Mouse (Mus musculus): Measurements from ENCODE around the gene Cmtr2. TPM values are rescaled to one million over a fixed set of nuclear protein-coding genes. Genes with fewer than 3 reads are reported as not detected.

The Cmtr2 gene
- 2.4 and 6.6 TPM in 2 replicates for polyA plus RNA-seq (2012; rRNA removed; ENCODE audit: low replicate concordance)

GRCm38 (mm10) chr8:110215365-110215764 lies at the start of gene Cmtr2:
Gene Cmtr2, plus strand, starts transcription at chr8:110215665.

GRCm38 (mm10) chr8:110168046-110168445 lies 47.4 kb upstream of the Cmtr2 start, which contains the start of gene Calb2:
Gene Calb2, minus strand, starts transcription at chr8:110168210.

GRCm38 (mm10) chr8:110266741-110267140 lies 51.3 kb downstream of the Cmtr2 start, which contains the start of gene Hydin:
Gene Hydin, plus strand, starts transcription at chr8:110266977.

Other genes starting within 250 kb of the Cmtr2 start
- 0.07 and 0.33 TPM in 2 replicates for gene Tat, start 225.2 kb upstream of the Cmtr2 start, polyA plus RNA-seq (2012; rRNA removed; ENCODE audit: low replicate concordance)
- 0.60 and 6.4 TPM in 2 replicates for gene Chst4, start 175.9 kb upstream of the Cmtr2 start, polyA plus RNA-seq (2012; rRNA removed; ENCODE audit: low replicate concordance)
- gene Zfp612, start 135.9 kb upstream of the Cmtr2 start, polyA plus RNA-seq (2012; rRNA removed; ENCODE audit: low replicate concordance): 0.86 and 2.3 TPM in 2 replicates
- not detected in 2 replicates for gene Gm21964, start 114.5 kb upstream of the Cmtr2 start, polyA plus RNA-seq (2012; rRNA removed; ENCODE audit: low replicate concordance)
- not detected in 2 replicates for gene Gm17720, start 112.9 kb upstream of the Cmtr2 start, polyA plus RNA-seq (2012; rRNA removed; ENCODE audit: low replicate concordance)
- not detected in 2 replicates for gene Calb2, start 47.5 kb upstream of the Cmtr2 start, polyA plus RNA-seq (2012; rRNA removed; ENCODE audit: low replicate concordance)
- gene Hydin, start 51.3 kb downstream of the Cmtr2 start, polyA plus RNA-seq (2012; rRNA removed; ENCODE audit: low replicate concordance): 0.30 and 0.63 TPM in 2 replicates

All from subcutaneous adipose tissue, adult 2 months (tissue).